Mouse (Mus musculus) kidney, adult 2 months (tissue): ENCODE data around the gene Atf6.

Source experiments
- CTCF ChIP-seq: fragments of 200-500 bp; conservative IDR thresholded peaks from 2 replicates; pipeline ENCODE4 v1.5.1; 2011; ENCODE audit warnings: low read depth, mild to moderate bottlenecking, control low read depth, low read length, moderate library complexity, mixed read lengths; ENCODE audit not compliant: insufficient read depth, insufficient read length
- POLR2A ChIP-seq: fragments of 200-500 bp; IDR thresholded peaks from one replicate; pipeline ENCODE4 v1.6.1; 2011; ENCODE audit warnings: low read depth, low read length, control low read depth

DNA sequence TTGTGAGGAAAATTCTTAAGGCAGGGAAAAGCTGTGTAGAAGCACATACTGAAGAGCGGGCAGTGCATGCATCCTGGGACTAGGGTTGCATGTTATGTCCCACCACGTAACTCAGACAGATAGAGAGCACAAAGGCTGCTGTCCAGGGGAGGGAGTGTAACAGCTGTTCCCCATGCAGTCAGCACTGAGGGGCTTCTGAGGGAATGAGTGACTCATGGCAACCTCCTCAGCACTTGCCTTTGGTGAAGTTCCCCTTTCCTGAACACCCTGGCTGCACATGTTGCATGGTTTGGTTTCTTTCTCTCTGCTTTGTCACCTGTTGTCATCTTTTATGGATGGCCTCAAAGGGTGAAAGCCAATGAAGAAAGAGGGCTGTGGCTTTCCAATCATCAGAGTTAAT, 165.3 kb downstream of the Atf6 start:
- TF ChIP-seq CTCF (no peak), POLR2A (no peak)
